Mouse (Mus musculus) retina, adult 2 months (tissue): ENCODE results near the gene Prkag2.

Source experiments
- DNase-seq: peaks from one replicate; pipeline ENCODE4 v3.0.0-alpha.2; 2012; ENCODE audit warnings: low read depth, low spot score

Prkag2 gene

DNA sequence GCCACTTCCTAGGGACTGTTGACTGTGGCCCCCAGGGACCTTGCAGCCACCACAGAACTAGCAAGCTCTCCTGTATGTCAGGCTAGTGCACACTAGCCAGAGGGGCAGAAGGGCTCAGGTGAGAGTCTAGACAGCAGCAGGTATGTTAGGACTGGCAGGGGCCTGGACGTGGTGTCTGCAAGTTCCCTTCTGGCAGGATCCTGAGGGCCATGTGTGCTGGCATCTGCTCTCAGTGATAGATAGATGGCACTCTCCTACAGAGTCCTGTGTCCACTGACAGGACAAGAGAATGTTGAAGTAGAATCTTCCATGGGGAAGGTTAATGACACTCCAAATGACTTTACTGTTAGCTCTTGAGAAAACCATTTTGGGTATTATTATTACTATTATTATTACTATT is 52.8 kb downstream of the Prkag2 start:
- DNase-seq: no peak

DNA sequence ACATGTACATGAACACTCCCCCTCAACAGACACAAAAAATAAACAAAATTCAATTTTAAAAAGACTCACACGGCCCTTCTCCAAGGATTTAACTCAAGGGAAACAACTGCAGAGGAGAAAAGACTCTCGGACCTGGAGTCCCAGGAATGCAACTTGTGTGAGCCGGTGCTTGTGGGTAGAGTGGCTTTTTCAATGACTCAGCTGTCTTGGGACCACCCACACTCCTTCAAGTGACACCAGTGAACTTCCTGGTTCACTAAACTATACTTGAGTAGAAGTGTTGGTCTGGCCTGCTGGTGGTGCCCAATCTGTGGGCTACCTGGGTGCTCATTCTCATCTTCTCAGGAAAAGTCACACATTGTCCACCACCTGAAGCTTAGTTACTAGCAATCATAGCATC is 53.7 kb downstream of the Prkag2 start:
- no peak for DNase-seq

DNA sequence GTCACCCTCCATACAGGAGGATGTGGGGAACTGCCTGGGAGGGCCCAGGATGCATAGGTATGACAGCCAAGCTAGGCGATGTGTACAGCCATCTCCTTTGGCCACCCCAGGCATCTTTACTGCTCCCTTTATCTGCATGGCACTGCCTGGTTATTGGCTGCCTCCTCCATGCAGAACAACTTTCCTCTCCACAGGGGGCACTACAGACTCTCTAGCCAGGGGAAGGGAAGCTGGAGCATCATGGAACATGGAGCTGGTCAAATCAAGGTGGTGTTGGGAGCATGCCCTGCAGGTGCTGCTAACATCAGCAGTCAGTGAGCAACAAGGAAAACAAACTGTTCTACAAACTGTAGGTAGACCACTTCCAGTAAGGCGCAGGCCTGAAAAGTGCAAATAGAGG is 56.4 kb downstream of the Prkag2 start:
- DNase-seq: no peak

DNA sequence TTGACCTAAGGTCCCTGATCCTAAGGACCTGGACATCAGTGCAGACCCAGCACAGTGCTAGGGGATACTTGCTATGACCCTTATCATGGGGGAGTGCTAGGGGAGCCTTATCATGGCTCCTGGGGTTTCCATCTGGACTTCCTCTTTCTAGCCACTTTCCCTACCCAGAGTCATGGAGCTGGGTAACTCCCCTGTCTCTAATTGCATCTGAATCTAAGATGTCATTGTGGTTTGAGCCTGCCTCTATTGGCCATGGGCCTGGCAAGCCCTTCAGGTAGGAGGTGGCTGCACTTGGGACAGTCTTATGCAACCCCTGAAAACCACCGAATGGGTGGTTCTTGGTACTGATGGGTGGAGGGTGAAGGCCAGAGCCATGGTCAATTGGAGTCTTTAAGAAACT is 58.5 kb downstream of the Prkag2 start:
- no peak for DNase-seq

DNA sequence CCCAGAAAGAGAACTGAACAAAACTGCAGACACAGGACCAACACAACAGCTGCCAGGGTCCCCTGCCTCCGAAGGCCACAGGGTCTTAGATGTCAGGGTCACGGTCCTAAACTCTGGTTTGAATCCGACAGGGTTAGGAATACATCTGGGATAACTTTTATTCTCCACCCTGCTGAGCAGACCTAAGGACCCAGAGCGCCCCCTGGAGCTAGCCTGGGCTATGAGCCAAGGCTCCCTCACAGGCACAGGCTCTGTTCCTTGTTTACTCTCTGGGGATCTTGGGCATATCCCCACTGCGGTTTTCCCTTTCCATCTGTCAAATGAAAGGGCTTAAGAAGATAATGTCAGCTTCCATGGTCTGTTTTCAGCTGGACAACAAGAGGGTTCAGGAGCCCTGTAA is 59.1 kb downstream of the Prkag2 start:
- no peak for DNase-seq

DNA sequence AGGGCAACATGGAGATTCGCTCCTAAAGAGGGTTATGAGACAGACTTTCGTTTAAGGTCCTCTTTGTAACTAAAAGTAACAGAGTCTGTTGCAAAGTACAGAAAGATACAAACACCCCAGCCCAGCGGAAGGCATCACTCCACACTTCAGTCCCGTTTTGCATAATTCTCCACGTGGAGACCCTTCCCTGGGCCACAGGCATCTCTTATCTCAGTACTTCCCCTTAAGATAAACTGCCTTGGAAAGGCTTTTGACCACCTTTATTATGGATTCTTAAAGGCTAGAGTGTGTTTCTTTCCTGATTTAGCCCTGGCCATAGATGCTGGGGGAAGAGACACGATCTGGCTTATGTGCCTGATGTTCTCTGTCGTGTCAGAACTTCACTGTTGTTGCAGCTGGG is 59.5 kb downstream of the Prkag2 start:
- no peak for DNase-seq

DNA sequence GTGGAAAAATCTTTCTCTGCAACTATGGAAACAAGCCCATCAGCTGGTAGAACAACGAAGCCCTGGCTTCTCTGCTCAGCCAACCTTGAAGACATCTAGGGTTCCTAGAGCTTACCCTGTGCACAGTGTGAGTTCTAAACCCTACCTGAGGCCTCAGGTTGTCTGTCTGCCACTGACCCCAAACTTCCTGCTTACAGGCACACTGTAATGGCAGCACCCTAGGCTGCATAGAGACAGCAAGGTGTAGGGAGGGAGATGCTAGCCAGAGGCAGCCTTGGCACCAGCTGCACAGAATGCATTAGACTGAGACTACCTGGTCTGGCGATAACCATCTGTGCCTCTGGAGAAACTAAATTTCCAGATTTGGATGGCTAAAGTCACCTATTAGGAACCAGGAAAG is 61.6 kb downstream of the Prkag2 start:
- no peak for DNase-seq

DNA sequence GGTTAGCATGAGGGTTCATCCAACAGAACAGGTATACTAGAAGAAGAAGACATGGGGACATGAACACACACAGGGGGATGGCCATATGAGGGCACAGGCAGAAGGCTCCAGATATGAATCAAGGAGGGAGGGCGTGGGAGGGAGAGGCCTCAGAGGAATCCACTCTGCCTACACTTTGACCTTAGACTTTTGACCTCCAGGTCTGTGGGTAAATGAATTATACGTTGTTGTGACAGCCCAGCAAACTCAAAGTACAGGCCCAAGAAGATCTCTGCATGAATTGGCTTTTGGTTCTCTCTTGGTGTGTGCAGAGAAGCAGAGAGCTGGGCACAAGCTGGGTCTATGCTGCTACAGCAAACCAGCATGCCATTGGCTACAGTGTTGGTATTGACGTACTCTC is 65.1 kb downstream of the Prkag2 start:
- no peak for DNase-seq

DNA sequence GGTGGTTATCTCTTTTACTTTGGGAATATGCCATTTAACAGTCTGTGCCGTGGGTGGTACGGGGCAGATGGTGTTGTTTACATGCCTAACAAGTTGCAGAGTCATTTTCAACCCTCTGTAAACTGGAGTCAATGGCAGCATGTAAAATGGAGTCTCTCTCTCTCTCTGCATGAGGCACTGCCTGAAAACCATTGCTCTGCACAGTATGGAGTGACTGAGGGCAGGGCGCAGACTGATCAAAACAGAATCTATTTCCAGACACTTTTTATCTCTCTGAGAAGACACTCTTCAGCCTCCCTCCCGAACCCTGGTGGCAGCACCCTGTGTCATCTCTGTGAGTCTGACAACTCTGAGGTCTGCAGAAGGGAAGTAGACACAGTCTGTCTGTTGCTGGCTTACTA is 69.0 kb downstream of the Prkag2 start:
- DNase-seq: no peak

DNA sequence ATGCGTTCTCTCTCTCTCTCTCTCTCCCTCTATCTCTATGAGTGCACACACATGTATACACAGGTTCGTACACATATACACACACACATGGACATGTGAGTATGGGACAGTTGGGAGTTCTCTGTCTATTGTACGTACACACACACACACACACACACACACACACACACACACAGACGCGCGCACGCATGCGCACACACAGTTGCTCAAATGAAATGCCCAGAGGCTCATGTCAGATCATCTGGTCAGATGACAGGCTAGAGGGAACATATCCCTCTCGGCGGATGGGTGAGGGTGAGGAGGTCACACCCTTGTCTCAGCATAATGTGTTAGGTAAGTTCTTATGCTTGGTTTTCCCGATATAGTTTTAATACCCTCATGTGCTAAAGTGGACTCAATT is 69.4 kb downstream of the Prkag2 start:
- no peak for DNase-seq

DNA sequence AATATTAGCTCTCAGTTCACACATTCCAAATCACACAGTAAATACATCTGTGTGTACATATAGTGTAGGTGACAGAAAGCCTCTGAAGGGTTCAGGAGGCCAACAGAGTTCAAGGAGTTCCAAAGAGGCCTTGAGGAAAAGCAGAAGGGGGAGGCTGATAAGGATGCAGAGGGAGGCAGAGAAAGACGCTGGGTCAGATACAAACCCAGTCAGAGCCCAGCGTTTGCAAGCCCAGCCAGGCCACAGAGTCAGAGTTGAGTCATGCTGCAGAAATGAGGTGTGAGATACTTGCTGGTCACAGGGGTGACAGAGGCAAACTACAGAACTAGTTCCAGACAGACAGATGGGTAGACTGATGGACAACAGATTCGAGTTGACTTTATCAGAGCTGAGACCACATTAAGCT is 70.2 kb downstream of the Prkag2 start:
- DNase-seq: no peak

DNA sequence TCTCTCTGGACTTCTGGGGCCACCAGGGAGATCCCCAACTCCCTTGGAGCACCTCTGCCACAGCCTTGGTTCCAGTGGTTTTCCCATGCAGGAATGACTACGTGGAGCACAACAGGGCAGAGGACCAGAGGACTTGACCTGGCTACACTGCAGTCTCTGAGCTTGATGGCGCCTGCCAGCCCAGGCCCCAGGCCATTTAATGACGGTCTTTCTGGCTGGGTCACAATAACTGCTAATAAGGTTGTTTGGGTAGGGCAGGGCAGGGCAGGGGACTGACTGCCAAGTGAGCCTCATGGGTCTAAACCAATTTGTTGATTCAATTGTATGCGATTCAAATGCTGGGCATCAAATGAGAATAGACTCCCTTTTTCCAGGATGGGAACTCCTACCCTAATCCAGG is 72.8 kb downstream of the Prkag2 start:
- no peak for DNase-seq

DNA sequence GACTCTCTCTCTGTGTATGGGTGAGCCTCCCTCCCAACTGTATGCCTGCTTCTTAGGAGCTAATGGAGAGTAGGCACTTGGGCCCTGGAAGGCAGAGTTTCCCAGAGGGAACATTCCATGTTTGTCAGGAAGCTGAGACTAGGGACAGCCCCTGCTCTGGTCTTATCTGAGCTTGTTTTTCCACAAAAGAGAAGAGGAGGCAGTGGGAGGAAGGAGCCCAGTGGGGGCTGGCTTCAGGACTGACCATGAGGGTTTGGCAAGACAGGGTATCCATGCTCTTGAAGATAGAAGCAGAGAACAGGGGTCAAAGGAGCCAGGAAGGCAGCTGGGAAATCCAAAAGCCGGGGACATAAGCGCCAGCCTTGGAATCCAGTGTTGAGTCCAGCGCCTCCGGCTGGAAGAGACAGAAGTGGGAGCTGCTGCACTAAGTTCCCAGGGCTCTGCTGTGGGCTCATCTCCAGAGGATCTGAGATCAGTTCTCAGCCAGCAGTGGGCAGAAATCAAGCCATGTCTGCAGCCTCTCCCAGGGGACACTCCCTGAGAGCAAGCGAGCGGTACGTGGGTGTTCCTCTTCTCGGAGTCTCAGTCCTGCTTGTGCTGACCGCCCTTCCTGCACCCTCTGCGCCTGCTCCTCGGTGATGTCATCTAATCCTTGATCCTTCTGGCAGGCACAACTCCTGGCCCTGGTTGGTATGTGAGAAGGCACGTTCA is 75.0 kb downstream of the Prkag2 start:
- DNase-seq: no peak

DNA sequence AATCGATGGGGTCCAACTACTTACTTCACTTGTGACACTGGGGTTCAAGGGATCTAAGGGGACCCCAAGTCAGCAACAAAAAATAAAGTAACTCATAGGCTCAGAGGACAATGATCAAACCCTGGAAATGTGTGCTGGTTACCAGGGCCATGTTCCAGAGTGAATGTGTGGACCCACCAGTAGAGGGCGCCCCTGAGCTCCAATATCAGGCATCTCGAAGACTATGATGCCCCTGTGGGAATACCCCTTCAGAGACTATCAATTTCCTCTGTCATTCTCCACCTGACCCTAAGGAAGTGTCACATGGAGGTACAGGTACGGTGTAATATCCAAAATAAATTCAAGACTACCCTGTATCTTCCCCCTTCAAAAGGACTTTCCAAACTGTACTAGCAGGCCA is 77.5 kb downstream of the Prkag2 start:
- no peak for DNase-seq

DNA sequence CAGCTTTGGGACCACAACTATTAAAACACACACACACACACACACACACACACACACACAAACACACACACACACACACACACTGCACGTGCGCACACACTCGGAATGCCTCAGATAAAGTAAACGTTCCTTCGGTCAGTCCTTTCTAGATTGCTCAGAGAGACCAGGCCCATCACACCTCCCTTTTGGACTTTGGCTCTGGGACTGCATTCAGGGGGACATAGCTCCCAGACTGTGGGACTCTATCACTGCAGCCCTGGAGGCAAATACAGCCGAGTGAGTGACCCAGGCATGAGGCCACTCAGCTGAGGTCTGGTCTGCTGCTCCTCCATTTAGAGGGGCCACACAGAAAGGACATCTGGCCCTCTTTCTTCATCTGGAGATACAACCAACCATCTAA is 81.2 kb downstream of the Prkag2 start:
- no peak for DNase-seq

DNA sequence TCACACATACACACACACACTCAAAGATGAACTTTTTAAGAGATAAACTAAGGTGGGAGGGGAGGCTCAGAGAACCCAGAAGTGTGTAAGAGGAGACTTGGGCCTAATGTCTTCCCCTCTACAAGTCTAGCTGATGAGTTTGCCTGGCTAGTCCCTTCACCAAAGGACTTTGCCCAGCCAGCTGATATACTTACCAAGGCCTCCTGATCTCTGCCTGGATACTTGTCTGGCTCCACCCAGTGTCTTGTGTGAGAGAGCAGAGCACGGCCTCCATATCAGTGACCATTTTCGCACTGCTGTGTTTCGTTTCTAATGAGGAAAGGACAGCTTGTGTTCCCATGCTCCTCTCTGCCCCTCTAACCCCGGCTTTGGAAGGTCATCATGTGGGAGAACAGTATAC is 88.3 kb downstream of the Prkag2 start:
- DNase-seq: no peak

DNA sequence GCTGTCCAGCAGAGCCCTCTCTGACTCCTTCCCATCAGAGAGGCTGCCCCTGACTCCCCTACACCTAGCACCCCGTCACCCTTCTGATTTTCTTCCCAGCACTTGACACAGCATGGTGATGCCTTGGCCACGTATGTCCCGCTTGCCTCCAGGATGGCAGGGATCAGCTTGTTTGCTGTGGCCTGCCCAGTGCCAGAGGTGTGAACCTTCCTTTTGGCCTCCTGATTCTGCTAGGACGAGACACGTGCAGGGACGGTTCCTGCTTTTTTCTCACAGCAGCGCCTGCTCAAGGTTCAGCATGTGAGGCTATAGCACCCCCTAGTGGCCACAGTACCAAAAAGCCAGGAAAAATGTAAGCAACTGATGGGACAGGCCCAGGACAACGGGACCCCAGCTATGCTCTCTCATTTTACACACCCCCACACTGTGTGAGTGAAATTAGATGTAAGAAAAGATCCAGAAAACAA is 89.4 kb downstream of the Prkag2 start:
- peak; percentile 65 for DNase-seq

DNA sequence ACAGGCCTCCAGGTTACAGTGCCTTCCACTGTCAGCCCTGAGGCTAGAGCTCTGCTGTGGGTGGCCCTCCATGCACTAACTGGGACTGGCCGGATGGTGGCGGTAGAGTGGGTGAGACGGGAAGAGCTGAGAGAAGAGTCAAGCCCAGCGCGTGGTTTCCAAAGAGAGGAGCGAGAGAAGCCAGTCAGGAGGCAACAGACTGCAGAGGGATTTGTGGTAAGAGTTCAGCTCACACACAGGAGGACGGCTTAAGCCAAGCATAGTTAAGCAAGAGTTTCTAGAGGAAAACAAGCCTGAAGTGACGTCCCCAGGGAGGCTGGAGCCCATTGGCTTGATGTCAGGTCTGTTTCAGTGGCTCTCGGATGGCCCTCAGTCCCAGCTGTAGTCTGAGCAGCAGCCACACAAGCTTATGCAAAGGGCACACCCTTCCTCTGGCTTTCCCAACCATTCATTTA is 90.0 kb downstream of the Prkag2 start:
- DNase-seq: peak; percentile 53

DNA sequence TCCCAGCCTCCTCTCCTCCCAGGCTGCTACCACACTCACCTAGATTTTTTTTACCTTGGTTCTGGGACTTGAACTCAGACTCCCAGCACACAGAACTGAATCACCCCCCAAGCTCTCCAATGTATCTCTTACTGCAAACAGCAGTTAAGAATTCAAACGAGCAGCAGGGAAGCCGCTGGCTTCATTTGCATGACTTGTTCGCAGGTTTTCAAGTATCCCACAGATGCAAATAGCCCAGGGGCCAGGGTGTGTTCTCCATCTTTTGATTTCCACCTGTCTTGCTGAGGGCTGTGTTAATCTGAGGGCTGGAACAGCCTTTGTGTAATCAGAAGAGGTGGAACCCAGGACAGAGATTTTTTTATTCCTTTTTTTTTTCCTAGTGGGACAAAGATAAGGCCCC is 90.7 kb downstream of the Prkag2 start:
- no peak for DNase-seq

DNA sequence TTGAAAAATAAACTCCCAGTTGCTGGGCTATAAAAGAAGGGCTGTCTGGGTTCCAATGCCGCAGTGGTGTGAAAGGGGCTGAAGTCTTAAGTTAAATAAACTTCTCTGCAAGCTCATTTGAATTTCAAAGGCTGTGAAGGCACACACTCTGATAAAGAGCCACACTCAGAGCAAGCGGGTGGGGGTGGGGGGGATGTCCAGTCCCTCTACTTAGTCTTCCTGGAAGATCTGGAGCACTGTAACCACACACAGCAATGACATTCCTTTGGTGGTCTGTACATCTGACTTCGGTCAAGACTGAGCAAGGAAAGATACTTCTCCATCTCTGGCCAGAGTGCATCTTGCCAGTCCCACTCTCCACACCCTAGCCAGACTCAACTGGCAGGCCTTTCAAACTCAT is 91.5 kb downstream of the Prkag2 start:
- DNase-seq: no peak

DNA sequence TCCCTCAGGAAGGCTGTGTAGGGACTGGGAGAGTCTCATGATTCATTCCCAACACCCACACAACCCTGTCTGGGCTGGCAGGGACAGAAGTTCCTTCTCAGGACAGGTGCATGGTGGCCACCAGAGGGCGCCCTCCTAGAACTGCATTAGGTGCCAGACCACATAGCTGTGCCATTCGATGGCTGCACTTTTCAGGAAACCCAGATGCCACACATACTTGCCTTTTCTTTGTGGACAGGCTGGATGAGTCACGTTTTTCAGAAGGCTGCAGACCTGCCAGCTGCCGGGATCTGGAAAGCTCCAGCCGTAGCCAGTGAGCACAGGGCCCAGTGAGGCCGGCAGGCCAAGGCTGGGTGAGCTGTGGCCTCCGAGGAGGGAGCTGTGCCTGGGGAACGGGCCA is 93.6 kb downstream of the Prkag2 start:
- DNase-seq: no peak

DNA sequence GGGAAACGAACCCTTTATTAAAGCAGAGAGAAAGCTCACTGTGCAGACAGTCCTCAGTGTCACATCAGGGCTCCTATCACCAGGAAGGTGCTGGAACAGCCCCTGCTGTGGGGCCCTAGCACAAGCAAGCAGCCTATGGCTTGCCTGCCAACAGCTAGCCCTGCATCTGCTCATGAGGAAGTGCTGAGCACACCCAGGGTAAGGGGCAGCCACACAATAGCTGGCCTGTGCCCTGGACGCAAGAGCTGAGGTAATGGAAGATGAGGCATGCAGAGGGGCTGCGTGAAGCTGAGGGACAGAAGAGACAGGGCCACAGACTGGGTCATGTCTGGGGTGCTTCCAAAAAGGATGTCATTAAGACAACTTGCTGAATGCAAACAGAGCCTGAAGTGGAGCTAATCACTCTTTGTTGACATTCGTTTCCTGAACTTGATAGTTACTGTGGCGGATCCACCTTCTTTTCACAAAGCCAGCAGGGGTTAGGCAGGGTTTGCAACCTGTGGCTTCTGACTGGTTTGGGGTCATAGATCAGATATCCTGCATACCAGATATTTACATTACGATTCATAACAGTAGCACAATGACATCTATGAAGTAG is 94.8 kb downstream of the Prkag2 start:
- no peak for DNase-seq

DNA sequence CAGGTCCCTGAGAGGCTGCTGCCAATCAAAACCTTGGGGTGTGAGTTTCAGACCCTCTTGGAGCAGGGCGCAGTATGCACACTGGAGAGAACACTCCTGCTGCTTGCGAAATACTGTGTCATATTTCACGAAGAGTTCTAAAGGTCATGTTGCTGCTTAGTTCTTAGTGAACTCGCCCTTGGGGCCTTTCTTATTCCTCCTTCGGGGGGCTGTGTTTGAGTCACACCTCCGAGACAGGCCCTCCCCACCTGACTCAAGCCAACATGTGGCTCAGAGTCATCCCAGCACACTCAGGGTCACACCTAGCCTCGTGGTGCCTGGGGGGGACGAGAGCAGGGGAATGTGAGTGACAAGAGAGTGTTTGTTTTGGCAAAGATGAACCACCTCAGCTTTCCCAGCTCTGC is 99.0 kb downstream of the Prkag2 start:
- DNase-seq: no peak

DNA sequence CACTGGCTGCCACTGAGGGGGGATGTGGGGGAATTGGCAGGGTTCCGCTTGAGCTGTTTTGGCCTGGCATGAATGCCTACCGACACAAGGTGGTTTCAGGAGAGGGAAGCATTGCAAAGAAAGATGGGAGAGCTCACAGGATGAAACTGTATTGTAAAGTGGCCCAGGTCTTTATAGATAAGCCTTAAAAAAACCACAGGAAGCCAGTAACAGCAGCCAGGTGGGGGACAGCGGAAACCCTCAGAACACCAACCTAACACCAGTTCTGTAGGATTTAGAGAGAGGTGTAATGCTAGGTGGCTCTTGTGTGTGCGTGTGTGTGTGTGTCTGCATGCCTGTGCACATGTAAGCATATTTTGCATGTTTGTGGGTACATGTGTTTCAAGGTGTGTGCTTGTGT is 101.1 kb downstream of the Prkag2 start:
- no peak for DNase-seq
